Mouse (Mus musculus): ENCODE results near the gene Elmo2.

DNA sequence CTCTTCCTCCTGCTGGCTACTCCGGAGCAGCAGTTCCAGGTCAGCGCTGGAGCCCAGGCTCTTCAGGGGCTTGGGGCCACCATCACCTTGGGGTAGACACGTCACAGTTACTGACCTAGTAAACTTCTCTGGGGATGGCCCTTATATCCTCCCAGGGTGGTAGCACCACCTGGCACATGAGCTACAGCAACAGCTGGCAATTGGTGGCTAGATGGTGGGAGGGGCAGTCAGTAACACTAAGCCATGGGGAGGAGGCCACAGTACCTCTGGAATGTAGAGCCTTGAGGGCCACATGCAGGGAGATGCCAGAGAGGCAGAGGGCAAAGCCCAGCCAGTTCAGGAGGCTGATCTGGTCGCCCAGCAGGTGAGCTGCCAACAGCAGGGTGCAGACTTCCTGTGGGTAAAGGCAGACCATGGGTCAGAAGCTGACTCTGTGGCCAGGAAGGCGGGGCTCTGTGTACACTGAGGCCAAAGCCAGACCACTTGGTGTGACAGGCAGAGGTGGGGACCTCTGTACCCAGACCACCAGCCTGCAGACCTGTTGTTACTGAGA lies 49.0 kb downstream of the Elmo2 start:
- TF ChIP-seq CTCF (conservative IDR thresholded peaks at IDR 0.05; ENCODE audit: insufficient read depth, insufficient read length, low read depth, low read length) (no peak), POLR2A (IDR thresholded peaks at IDR 0.05; ENCODE audit: low read depth, low read length) (no peak)
